In genomic region chr19:6974211-6975205, GRCm38 (mm10) we compare ENCODE assay signal across 8 mouse cellular contexts. TPM values are rescaled to one million over a fixed set of nuclear protein-coding genes. Genes with fewer than 3 reads are reported as not detected.
A peak's percentile ranks its signal among the peaks of the same experiment; 100 is the strongest.
DNase-seq lines count a peak whose midpoint lies in the region; ATAC-seq and TF ChIP-seq lines count a peak whose summit lies in the region.

TSS of gene Ppp1r14b (plus strand) at chr19:6974968.

- peak within 1 kb of the TSS; percentile 98 for H3K4me3 ChIP-seq in E14TG2a.4 (replicated peaks; ENCODE audit: low read length)
- H3K4me3 ChIP-seq in forebrain, embryonic 11.5 days (ENCODE audit: low read depth, low read length) = peak within 1 kb of the TSS; percentile 86
- peak within 1 kb of the TSS; percentile 77 for H3K4me3 ChIP-seq in heart, embryonic 15.5 days
- peak within 1 kb of the TSS; percentile 99 for H3K4me3 ChIP-seq in lung, adult 2 months (replicated peaks; ENCODE audit: extremely low read depth, low read depth, low read length)

- peak; percentile 33; the same call in 1 of the 2 replicates for TF ChIP-seq POLR2A in lung, adult 2 months (IDR thresholded peaks at IDR 0.05; ENCODE audit: borderline replicate concordance, extremely low read depth, low read depth, low read length)

- H3K27me3 ChIP-seq in E14TG2a.4 (ENCODE audit: insufficient read depth, low read length) = no peaks in the 10 kb centered on the region
- H3K27me3 ChIP-seq in forebrain, embryonic 11.5 days (ENCODE audit: control insufficient read depth, insufficient read depth, low read length) = peaks cover 2% of the 10 kb centered on the region; the same call in 1 of the 2 replicates
- H3K27me3 ChIP-seq in heart, embryonic 15.5 days = no peaks in the 10 kb centered on the region

- WGBS in forebrain, embryonic 11.5 days = under 1% methylated on average over 76 of the region's 84 CpGs
- whole genome bisulfite sequencing in heart, embryonic 15.5 days = under 1% methylated on average over 84 of the region's 84 CpGs
- 1% methylated on average over 72 of the region's 84 CpGs for WGBS in lung, adult 2 months

- H3K27ac ChIP-seq in forebrain, embryonic 11.5 days (ENCODE audit: low read depth, low read length) = peak within 1 kb of the TSS; percentile 90
- peak within 1 kb of the TSS; percentile 93 for H3K27ac ChIP-seq in heart, embryonic 15.5 days

- H3K36me3 ChIP-seq in E14TG2a.4 (ENCODE audit: insufficient read depth, low read length) = peaks cover 32% of the 10 kb centered on the region
- no peaks in the 10 kb centered on the region; the same call in 1 of the 2 replicates for H3K36me3 ChIP-seq in forebrain, embryonic 11.5 days (ENCODE audit: control insufficient read depth, insufficient read depth, low read length)
- H3K36me3 ChIP-seq in heart, embryonic 15.5 days = peaks cover 21% of the 10 kb centered on the region

- H3K4me1 ChIP-seq in E14TG2a.4 (replicated peaks; ENCODE audit: low read depth, low read length) = peaks cover 81% of the 10 kb centered on the region
- H3K4me1 ChIP-seq in forebrain, embryonic 11.5 days (replicated peaks; ENCODE audit: control insufficient read depth, insufficient read depth, low read length) = peaks cover 32% of the 10 kb centered on the region
- peaks cover 64% of the 10 kb centered on the region for H3K4me1 ChIP-seq in heart, embryonic 15.5 days (replicated peaks)
- peaks cover 22% of the 10 kb centered on the region for H3K4me1 ChIP-seq in lung, adult 2 months (ENCODE audit: control insufficient read depth, insufficient read depth, low read length)

- TF ChIP-seq CTCF in E14TG2a.4 (conservative IDR thresholded peaks at IDR 0.05; ENCODE audit: low read length) = no peak
- no peak for TF ChIP-seq CTCF in lung, adult 2 months (IDR thresholded peaks at IDR 0.05; ENCODE audit: insufficient read depth, low read length)

- H3K9me3 ChIP-seq in E14TG2a.4 (ENCODE audit: low read length) = no peaks in the 10 kb centered on the region
- H3K9me3 ChIP-seq in forebrain, embryonic 11.5 days (ENCODE audit: control insufficient read depth, low read length) = no peaks in the 10 kb centered on the region
- H3K9me3 ChIP-seq in heart, embryonic 15.5 days (replicated peaks) = no peaks in the 10 kb centered on the region

- peak within 1 kb of the TSS; percentile 94 for H3K9ac ChIP-seq in forebrain, embryonic 11.5 days (ENCODE audit: low read length)
- H3K9ac ChIP-seq in heart, embryonic 15.5 days = peak within 1 kb of the TSS; percentile 82

- DNase-seq in brain, adult 2 months (ENCODE audit: low read depth, low spot score) = peak; percentile 71
- DNase-seq in forebrain, embryonic 11.5 days (ENCODE audit: low spot score) = peak; percentile 96
- DNase-seq in kidney, postnatal 36 days = peak; percentile 82 to 92
- DNase-seq in lung, adult 2 months = peak; percentile 82
- DNase-seq in thymus, postnatal 14 days = peak; percentile 90

- ATAC-seq in forebrain, embryonic 11.5 days (replicated peaks; ENCODE audit: low FRiP score) = peak; percentile 69
- peak; percentile 57 for ATAC-seq in heart, embryonic 15.5 days (replicated peaks; ENCODE audit: insufficient number of reproducible peaks, insufficient read depth, low FRiP score, low read depth)
- peak; percentile 60 for ATAC-seq in neutrophil, adult 5-6 weeks (ENCODE audit: extremely low read depth, insufficient number of reproducible peaks, low FRiP score, poor library complexity, severe bottlenecking)

- peak within 1 kb of the TSS; percentile 92 for H3K4me2 ChIP-seq in forebrain, embryonic 11.5 days (ENCODE audit: low read depth, low read length, severe bottlenecking)
- H3K4me2 ChIP-seq in heart, embryonic 15.5 days = peak within 1 kb of the TSS; percentile 90

RNA-seq across cellular contexts. Expression of gene Ppp1r14b, which starts in this region (rescaled TPM):
- 305 and 329 TPM in 2 replicates for polyA plus RNA-seq in forebrain, embryonic 11.5 days (2014; fragmentation: Nextera tagmentation; extraction: Ambion mirVana)
- polyA plus RNA-seq in heart, embryonic 15.5 days (2015; fragmentation: Nextera tagmentation; extraction: Ambion mirVana) = 136 and 138 TPM in 2 replicates
- 47.1 and 53.6 TPM in 2 replicates for polyA plus RNA-seq in lung, adult 2 months (2012; rRNA removed)
- total RNA-seq in neutrophil, adult 5-6 weeks (2017) = 20.1 and 30.6 TPM in 2 replicates

Comparison
In these comparisons a context has a peak if more than half of its experiments do, and no peak if none do; other contexts are left out.
1. Peak in every context shown above with its lines: DNase-seq, ATAC-seq, H3K4me3 ChIP-seq and H3K27ac ChIP-seq.